Mouse (Mus musculus) neutrophil, adult 65 days (primary cell): ENCODE results near the gene Ess2. TPM values are rescaled to one million over a fixed set of nuclear protein-coding genes. Genes with fewer than 3 reads are reported as not detected.

Experiments used
- total RNA-seq: library from RNA; stranded (reverse); gene quantifications from 2 replicates; pipeline ENCODE4 v1.2.4, GENCODE M21; 2023

Gene Ess2
- total RNA-seq, result 33.3 and 50.8 TPM in 2 replicates

GRCm38 (mm10) chr16:17911052-17911595, at the start of gene Ess2:
Ess2 (minus strand) TSS chr16:17911348.

GRCm38 (mm10) chr16:17928087-17928580, 17.0 kb upstream of the Ess2 start, which contains the start of gene Slc25a1:
Slc25a1 (minus strand) TSS chr16:17928219.

GRCm38 (mm10) chr16:17914307-17915249, 3.4 kb upstream of the Ess2 start, which contains the start of gene Gsc2:
Gsc2 (minus strand) TSS chr16:17915059.

GRCm38 (mm10) chr16:17898462-17898861, 12.7 kb downstream of the Ess2 start, which contains the start of the genes Dgcr2 and Tssk2:
Dgcr2 (minus strand) TSS chr16:17898562.
Tssk2 (plus strand) TSS chr16:17898637.

GRCm38 (mm10) chr16:17893923-17894322, 17.2 kb downstream of the Ess2 start, which contains the start of gene Tssk1:
Tssk1 (plus strand) TSS chr16:17894223.

GRCm38 (mm10) chr16:17891567-17891959, 19.6 kb downstream of the Ess2 start, which contains the start of gene Gm20518:
Gm20518 (minus strand) TSS chr16:17891671.

Other genes starting within 250 kb of the Ess2 start
- 68.2 and 84.3 TPM in 2 replicates for gene Med15, start 178.5 kb downstream of the Ess2 start, total RNA-seq
- gene Klhl22, start 151.7 kb downstream of the Ess2 start, total RNA-seq, result 6.2 and 6.7 TPM in 2 replicates
- gene Scarf2, start 114.1 kb downstream of the Ess2 start, total RNA-seq, result 0.25 TPM in 1 of 2 replicates, not detected in the other
- not detected in 2 replicates for gene B830017H08Rik, start 78.2 kb downstream of the Ess2 start, total RNA-seq
- 1.9 and 3.6 TPM in 2 replicates for gene Car15, start 73.0 kb downstream of the Ess2 start, total RNA-seq
- 0.45 and 1.0 TPM in 2 replicates for gene Gm20518, start 19.7 kb downstream of the Ess2 start, total RNA-seq
- gene Tssk1, start 17.1 kb downstream of the Ess2 start, total RNA-seq, result not detected in 2 replicates
- gene Dgcr2, start 12.8 kb downstream of the Ess2 start, total RNA-seq, result 28.0 and 40.9 TPM in 2 replicates
- not detected in 2 replicates for gene Tssk2, start 12.7 kb downstream of the Ess2 start, total RNA-seq
- not detected in 2 replicates for gene Gsc2, start 3.7 kb upstream of the Ess2 start, total RNA-seq
- gene Slc25a1, start 16.9 kb upstream of the Ess2 start, total RNA-seq, result 8.8 and 12.8 TPM in 2 replicates
- 1.2 TPM in 1 of 2 replicates, not detected in the other for gene Vpreb2, start 69.1 kb upstream of the Ess2 start, total RNA-seq
- 7.3 and 10.1 TPM in 2 replicates for gene Dgcr6, start 141.5 kb upstream of the Ess2 start, total RNA-seq
- 7.2 and 8.8 TPM in 2 replicates for gene Prodh, start 178.9 kb upstream of the Ess2 start, total RNA-seq
- gene Rtn4r, start 216.3 kb upstream of the Ess2 start, total RNA-seq, result 0.20 TPM in 1 of 2 replicates, not detected in the other